Mouse (Mus musculus) neural tube, embryonic 11.5 days (tissue): ENCODE measurements around the gene 1700019N19Rik. TPM values are rescaled to one million over a fixed set of nuclear protein-coding genes. Genes with fewer than 3 reads are reported as not detected.

Experiments used
- ATAC-seq: fragments of 200-750 bp; cut with Nextera tagmentation; 2 replicates; pipeline ENCODE4 v1.8.0; 2017; ENCODE audit warnings: moderate number of reproducible peaks, mild to moderate bottlenecking, moderate TSS enrichment, moderate library complexity; ENCODE audit not compliant: insufficient read depth, low FRiP score, low TSS enrichment
- DNase-seq: peaks from one replicate; pipeline ENCODE4 v3.0.0-alpha.2; 2015; ENCODE audit warnings: low spot score
- H3K27ac ChIP-seq: fragments of 300-500 bp; sonication (generic); 2 replicates; pipeline ENCODE4 v1.5.1; 2014; ENCODE audit warnings: low read depth, mild to moderate bottlenecking, low read length
- H3K27me3 ChIP-seq: fragments of 300-500 bp; sonication (generic); 2 replicates; pipeline ENCODE4 v1.6.1; 2014; ENCODE audit warnings: mild to moderate bottlenecking, low read length, mixed read lengths; ENCODE audit not compliant: control insufficient read depth, insufficient read depth
- H3K36me3 ChIP-seq: fragments of 300-500 bp; sonication (generic); 2 replicates; pipeline ENCODE4 v1.6.1; 2014; ENCODE audit warnings: mild to moderate bottlenecking, low read length, moderate library complexity, mixed read lengths; ENCODE audit not compliant: control insufficient read depth, insufficient read depth
- H3K4me1 ChIP-seq: fragments of 300-500 bp; sonication (generic); 2 replicates; pipeline ENCODE4 v1.6.1; 2014; ENCODE audit warnings: low read length, mixed read lengths; ENCODE audit not compliant: control insufficient read depth, insufficient read depth
- H3K4me2 ChIP-seq: fragments of 300-500 bp; sonication (generic); 2 replicates; pipeline ENCODE4 v1.6.1; 2014; ENCODE audit warnings: low read depth, mild to moderate bottlenecking, moderate library complexity
- H3K4me3 ChIP-seq: fragments of 300-500 bp; sonication (generic); 2 replicates; pipeline ENCODE4 v1.5.1; 2014; ENCODE audit warnings: low read depth, low read length
- H3K9ac ChIP-seq: fragments of 300-500 bp; sonication (generic); 2 replicates; pipeline ENCODE4 v1.6.1; 2014; ENCODE audit warnings: mild to moderate bottlenecking, low read length
- H3K9me3 ChIP-seq: fragments of 300-500 bp; sonication (generic); 2 replicates; pipeline ENCODE4 v1.6.1; 2016; ENCODE audit warnings: low read length; ENCODE audit not compliant: control insufficient read depth
- WGBS: fragments of 180-500 bp; shearing (Covaris S2); extraction: QIAGEN DNeasy Blood & Tissue Kit; methylation state at CpG from one replicate; pipeline ENCODE4 v1.1.7; 2014; 5-methylcytosine and 5-hydroxymethylcytosine counted together
- polyA plus RNA-seq: library from polyadenylated mRNA; unstranded; fragments of >200 nt; fragmentation: Nextera tagmentation; extraction: Ambion mirVana; gene quantifications from 2 replicates; pipeline ENCODE4 v1.2.1, GENCODE M21; 2014

The 1700019N19Rik gene
- polyA plus RNA-seq, 1 experiment from 2014 or later = not detected

DNA sequence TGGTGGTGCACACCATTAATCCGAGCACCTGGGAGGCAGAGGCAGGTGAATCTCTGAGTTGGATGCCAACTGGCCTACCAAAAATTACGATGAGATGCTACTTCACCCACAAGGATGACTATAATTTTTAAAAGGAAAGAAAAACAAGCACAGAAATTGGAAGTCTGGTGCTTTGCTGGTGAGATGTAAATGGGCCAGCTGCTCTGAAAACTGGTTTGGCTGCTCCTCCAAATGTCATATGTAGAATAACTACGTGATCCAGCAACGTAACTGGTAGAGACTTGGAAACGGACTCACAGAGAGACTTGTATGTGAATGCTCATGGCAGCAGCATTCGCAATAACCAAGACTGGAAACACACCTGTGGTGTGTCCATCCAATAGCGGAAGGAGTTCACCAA is 35.9 kb upstream of the 1700019N19Rik start:
- H3K9ac ChIP-seq = no peak overlapping the region
- H3K9me3 ChIP-seq = no peaks in the 10 kb centered on the region
- DNase-seq = no peak
- no peak for ATAC-seq
- no peak overlapping the region for H3K4me3 ChIP-seq
- no peak overlapping the region for H3K4me2 ChIP-seq
- H3K4me1 ChIP-seq = peaks cover 11% of the 10 kb centered on the region
- H3K27ac ChIP-seq = no peak overlapping the region
- no peaks in the 10 kb centered on the region for H3K27me3 ChIP-seq
- WGBS = 92% methylated on average over 7 of the region's 7 CpGs
- no peaks in the 10 kb centered on the region for H3K36me3 ChIP-seq

DNA sequence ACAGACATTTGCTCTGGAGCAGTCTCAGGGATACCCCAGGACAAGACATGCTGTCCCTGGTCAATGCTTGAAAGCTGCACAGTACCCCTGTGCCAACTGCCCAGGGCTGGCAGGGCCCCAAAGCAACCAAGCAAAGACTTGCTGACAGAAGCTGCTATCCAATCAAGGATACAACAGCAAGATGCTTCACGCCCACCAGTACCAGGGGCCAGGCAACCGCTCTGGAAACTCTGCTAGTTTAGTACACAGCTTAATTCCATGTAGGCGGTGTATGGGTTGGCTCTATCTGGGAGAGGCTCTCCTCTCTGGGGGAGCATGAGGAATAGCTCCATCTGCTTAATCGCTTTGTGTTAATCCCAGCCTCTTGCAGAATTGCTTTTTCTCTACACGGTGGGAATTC is 35.3 kb upstream of the 1700019N19Rik start:
- WGBS = 89% methylated on average over 5 of the region's 5 CpGs
- DNase-seq = no peak
- no peak overlapping the region for H3K9ac ChIP-seq
- peaks cover 10% of the 10 kb centered on the region for H3K4me1 ChIP-seq
- no peak overlapping the region for H3K4me2 ChIP-seq
- no peaks in the 10 kb centered on the region; the same call in 1 of the 2 replicates for H3K36me3 ChIP-seq
- H3K9me3 ChIP-seq = no peaks in the 10 kb centered on the region
- no peak overlapping the region for H3K4me3 ChIP-seq
- ATAC-seq = no peak
- H3K27ac ChIP-seq = no peak overlapping the region
- no peaks in the 10 kb centered on the region for H3K27me3 ChIP-seq

DNA sequence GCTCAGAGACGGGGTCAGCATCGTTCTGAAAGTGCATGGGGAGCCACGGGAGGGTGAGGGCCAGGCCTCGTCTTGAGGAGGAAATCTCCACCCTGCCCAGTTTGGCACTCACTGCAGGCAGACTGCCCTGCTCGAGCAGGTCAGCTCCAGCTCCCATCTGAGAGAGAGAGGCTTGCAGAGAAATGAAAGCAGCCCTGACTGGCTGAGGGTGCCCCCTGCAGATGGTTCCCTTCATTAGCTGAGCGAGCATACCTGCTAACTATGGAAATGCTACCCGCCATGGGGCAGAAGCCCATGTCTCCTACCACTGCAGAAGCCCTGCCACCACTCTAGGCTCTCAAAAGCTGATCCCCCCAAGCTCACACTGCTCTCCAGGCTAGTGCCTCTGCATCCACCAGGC is 33.4 kb upstream of the 1700019N19Rik start:
- H3K4me3 ChIP-seq = no peak overlapping the region
- no peak overlapping the region for H3K27ac ChIP-seq
- no peaks in the 10 kb centered on the region; the same call in 1 of the 2 replicates for H3K36me3 ChIP-seq
- DNase-seq = no peak
- 61% methylated on average over 7 of the region's 7 CpGs for WGBS
- H3K9me3 ChIP-seq = no peaks in the 10 kb centered on the region
- peaks cover 7% of the 10 kb centered on the region for H3K4me1 ChIP-seq
- no peak for ATAC-seq
- H3K27me3 ChIP-seq = no peaks in the 10 kb centered on the region
- H3K4me2 ChIP-seq = no peak overlapping the region
- no peak overlapping the region for H3K9ac ChIP-seq

DNA sequence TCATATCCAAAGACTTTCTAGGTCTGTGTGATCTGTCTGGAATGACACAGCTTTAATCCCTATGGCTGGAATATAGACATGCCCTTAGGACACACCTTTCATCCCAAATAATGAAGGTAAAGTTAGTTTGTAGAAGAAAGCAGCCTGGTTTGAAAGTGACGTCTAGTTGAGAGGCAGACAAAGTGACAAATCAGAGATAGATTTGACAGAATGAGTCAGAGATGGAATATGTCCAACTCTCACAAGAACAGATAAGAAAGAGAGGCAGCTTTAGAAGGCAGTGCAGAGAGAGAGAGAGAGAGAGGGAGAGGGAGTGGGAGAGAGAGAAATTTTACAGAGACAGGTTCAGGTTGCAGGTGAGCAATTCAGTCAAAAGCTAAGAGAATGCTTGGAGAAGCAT is 30.1 kb upstream of the 1700019N19Rik start:
- Histone ChIP-seq H3K9ac (no peak overlapping the region), H3K4me3 (no peak overlapping the region), H3K36me3 (no peaks in the 10 kb centered on the region; the same call in 1 of the 2 replicates), H3K9me3 (no peaks in the 10 kb centered on the region), H3K27me3 (no peaks in the 10 kb centered on the region), H3K4me2 (no peak overlapping the region), H3K4me1 (no peaks in the 10 kb centered on the region; the same call in 1 of the 2 replicates), H3K27ac (no peak overlapping the region)
- ATAC-seq (no peak), DNase-seq (no peak)
- 84% methylated on average over 1 of the region's 1 CpGs for WGBS

DNA sequence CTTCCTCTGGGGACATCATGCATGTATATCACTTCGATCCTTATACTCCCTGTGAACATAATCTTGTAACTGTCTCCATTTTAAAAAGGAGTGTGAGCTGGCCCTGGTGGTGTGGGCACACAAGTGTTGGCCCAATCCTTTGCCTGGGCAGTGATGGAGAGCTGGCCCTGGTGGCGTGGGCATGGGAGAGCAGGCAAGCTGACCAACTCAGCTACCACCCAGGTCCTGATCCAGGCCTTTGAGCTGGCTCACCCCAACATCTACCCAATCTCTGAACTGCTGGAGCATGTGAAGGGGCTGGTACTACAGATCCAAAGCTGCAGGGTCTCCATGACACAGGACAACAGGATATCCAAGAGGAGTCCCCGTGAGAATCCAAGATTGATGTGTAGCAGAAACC is 29.0 kb upstream of the 1700019N19Rik start:
- ATAC-seq (no peak), DNase-seq (no peak)
- Histone ChIP-seq H3K4me3 (no peak overlapping the region), H3K27ac (no peak overlapping the region), H3K27me3 (no peaks in the 10 kb centered on the region), H3K36me3 (no peaks in the 10 kb centered on the region; the same call in 1 of the 2 replicates), H3K9ac (no peak overlapping the region), H3K4me2 (no peak overlapping the region), H3K9me3 (no peaks in the 10 kb centered on the region), H3K4me1 (no peaks in the 10 kb centered on the region)
- WGBS = 88% methylated on average over 3 of the region's 3 CpGs

DNA sequence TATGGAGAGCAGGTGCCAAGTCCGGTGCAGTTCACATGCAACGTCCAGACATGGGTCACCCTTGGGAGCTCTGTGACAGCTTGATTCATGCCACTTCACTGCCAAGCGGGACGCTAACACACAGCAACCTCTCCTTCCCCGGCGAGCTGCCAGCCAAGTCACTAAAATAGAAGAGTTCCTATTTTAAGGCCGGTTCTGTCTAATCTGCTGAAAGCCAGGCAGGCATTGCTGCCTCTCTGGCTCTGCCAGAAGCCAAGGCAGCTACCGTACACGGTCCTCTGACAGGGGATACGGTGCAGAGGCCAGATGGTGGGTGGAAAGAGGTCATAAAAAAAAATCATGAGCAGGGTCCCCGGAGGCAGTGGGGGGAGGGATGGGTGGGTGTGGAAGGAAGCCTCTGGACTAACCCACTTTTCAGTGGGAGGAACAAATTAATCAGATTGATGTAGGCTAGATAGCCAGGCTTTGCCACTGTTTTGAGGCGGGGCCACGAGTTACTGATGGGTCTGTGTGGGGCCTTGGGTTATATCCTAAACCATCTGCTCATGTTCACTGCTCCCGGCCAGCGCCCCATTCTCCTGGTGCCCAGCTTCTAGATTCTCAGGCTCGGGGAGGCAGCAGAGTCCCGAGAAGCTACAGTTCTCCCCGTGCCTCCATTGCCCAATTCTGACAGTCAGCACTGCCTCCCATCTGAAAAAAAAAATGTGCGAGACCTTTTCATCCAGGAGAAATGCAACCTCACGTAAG is 28.4 kb upstream of the 1700019N19Rik start:
- no peak for ATAC-seq
- peak overlapping the region; percentile 62 for H3K27ac ChIP-seq

DNA sequence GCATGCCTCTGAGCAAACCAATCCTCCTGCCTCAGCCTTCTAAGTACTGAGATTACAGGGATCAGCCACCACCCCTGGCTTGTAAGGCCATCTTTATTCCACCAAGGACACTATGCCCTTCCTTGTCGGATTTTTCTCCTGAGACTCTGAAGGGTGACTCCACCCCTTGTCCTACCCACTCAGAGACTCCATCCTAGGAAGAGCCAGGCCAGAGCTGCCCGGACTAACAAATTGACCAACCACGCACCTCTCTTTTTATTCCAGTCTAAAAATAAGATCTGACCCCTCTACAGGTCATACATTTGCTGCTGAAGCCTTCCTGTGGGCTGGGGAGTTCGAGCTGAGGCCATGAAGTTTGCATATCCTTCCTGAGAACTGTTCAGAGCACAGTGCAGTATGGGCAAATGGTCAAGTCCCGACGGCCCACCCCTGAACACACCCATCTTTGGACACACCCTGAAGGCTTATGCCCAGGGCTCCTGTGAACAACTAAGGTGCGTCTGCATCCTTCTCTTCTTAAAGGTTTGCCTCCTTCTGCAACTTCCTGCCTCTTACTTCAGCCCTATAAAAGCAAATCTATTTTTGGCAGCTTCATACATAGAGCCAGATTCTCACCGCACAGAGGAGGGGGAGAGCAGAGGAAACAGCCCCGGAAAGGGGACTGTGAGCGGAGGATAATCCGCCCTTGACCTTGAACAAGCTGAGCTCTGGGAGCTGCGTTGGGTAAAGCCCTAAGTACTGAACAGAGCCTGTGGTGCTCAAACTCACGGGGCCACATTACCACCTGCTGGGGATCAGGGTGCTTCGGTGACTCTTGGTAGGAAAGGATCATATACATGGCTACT is 24.5 kb upstream of the 1700019N19Rik start:
- WGBS = 87% methylated on average over 14 of the region's 14 CpGs

More for the DNA sequence above, 28.4 kb upstream of the 1700019N19Rik start:
- no peaks in the 10 kb centered on the region; the same call in 1 of the 2 replicates for H3K36me3 ChIP-seq
- H3K4me1 ChIP-seq = no peaks in the 10 kb centered on the region
- 65% methylated on average over 20 of the region's 20 CpGs for WGBS
- no peak overlapping the region for H3K4me2 ChIP-seq
- DNase-seq = peak; percentile 42
- no peak overlapping the region for H3K9ac ChIP-seq
- H3K4me3 ChIP-seq = no peak overlapping the region
- no peaks in the 10 kb centered on the region for H3K27me3 ChIP-seq
- no peaks in the 10 kb centered on the region for H3K9me3 ChIP-seq

DNA sequence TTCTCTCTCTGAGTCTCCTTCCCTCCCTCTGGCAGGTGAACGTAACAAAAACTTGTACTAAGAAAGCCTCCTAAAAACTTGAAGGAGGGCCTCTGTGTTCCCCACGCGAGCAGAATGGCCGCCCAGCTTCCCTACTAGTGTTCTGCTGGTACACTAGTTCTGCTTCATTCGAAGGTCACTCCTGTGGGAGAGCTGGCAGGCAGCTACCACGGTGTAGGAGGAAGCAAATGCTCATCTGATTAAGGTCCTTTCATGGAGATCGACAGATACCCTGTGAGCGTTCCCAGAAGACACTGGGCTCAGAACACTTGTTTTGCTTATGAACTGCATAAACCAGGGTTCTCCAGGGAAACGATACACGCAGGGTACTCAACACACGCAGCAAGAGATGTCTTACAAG is 23.1 kb upstream of the 1700019N19Rik start:
- ATAC-seq = no peak
- WGBS = 87% methylated on average over 11 of the region's 11 CpGs

More for the DNA sequence above, 24.5 kb upstream of the 1700019N19Rik start:
- Histone ChIP-seq H3K4me3 (no peak overlapping the region), H3K9me3 (no peaks in the 10 kb centered on the region), H3K4me1 (no peaks in the 10 kb centered on the region), H3K27me3 (no peaks in the 10 kb centered on the region), H3K27ac (no peak overlapping the region), H3K9ac (no peak overlapping the region), H3K36me3 (no peaks in the 10 kb centered on the region), H3K4me2 (no peak overlapping the region)
- no peak for ATAC-seq
- no peak for DNase-seq

More for the DNA sequence above, 23.1 kb upstream of the 1700019N19Rik start:
- H3K4me2 ChIP-seq = no peak overlapping the region
- H3K36me3 ChIP-seq = no peaks in the 10 kb centered on the region
- no peaks in the 10 kb centered on the region for H3K27me3 ChIP-seq
- no peaks in the 10 kb centered on the region for H3K9me3 ChIP-seq
- no peak overlapping the region for H3K27ac ChIP-seq
- no peak for DNase-seq
- H3K4me3 ChIP-seq = no peak overlapping the region
- H3K4me1 ChIP-seq = no peaks in the 10 kb centered on the region
- H3K9ac ChIP-seq = no peak overlapping the region
